Mouse (Mus musculus) C2C12 (cell line): ENCODE results near the gene Bhlha15.

Source experiments
- CEBPB ChIP-seq: IDR thresholded peaks from one replicate; pipeline ENCODE4 v1.6.1; 2011; ENCODE audit warnings: low read depth, mild to moderate bottlenecking, control low read depth, moderate library complexity
- CTCF ChIP-seq: IDR thresholded peaks from one replicate; pipeline ENCODE4 v1.5.1; 2011; ENCODE audit not compliant: control insufficient read depth, insufficient read depth, insufficient read length
- FOSL1 ChIP-seq: IDR thresholded peaks from one replicate; pipeline ENCODE4 v1.8.0; 2011; ENCODE audit warnings: mild to moderate bottlenecking, low read length; ENCODE audit not compliant: poor library complexity, insufficient read depth, severe bottlenecking
- MAX ChIP-seq: IDR thresholded peaks from one replicate; pipeline ENCODE4 v1.6.1; 2011; ENCODE audit warnings: mild to moderate bottlenecking, control low read depth
- MYOD1 ChIP-seq: IDR thresholded peaks from one replicate; pipeline ENCODE4 v1.6.1; 2011; ENCODE audit warnings: low read depth; ENCODE audit not compliant: control insufficient read depth, insufficient read length
- MYOG ChIP-seq: IDR thresholded peaks from one replicate; pipeline ENCODE4 v1.6.1; 2011; ENCODE audit not compliant: control insufficient read depth, insufficient read length; ENCODE audit errors: extremely low read depth

- TF ChIP-seq CTCF (no peak), MAX (no peak), FOSL1 (no peak), CEBPB (no peak), MYOG (no peak), MYOD1 (no peak)
Measured at GRCm38 (mm10) chr5:144183248-144183559, 6.9 kb upstream of the Bhlha15 start.
